Mouse (Mus musculus) heart, adult 18-20 months (tissue): ENCODE results near the gene Olfr6. TPM values are rescaled to one million over a fixed set of nuclear protein-coding genes. Genes with fewer than 3 reads are reported as not detected.
"Not testable (repeated sequence)": the region's sequence is repeated elsewhere in the genome, so short reads cannot be mapped to it uniquely, and the experiment has no call there.

ENCODE experiments used
- DNase-seq, 2 experiments: peaks; one replicate each; pipeline ENCODE4 v3.0.0; 2021 to 2022; ENCODE audit warnings: mixed read lengths in 1 of 2
- long read RNA-seq, 2 experiments: library from polyadenylated mRNA; stranded (forward); transcript quantifications; one replicate each; pipeline ENCODE4 v2.0.0; 2021
- total RNA-seq, 2 experiments: library from RNA; stranded (reverse); gene quantifications; 2 replicates each; pipeline ENCODE4 v1.2.3; 2021

The Olfr6 gene
- not detected for total RNA-seq
- long read RNA-seq, experiment 1, result 0 reads
- long read RNA-seq, experiment 2, result 0 reads

DNA sequence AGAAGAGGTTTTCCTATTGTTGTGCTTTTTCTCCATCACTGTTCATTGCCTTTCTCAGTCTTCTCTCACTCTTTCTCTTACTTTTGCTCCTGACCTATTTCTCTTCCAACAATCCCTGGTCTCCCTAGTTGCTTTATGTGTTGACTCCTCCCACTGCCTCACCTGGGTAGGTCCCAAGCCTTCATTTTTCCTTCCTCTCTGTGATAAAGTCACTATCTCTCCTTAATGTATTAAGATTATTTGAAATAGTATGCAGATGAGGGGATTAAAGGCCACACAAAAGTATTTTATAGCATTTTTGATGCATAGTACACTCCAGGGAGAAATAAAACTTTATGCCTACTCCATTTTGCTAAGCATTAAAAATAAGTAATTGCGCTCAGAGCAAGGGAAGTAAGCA lies at the start of gene Olfr6:
Gene Olfr6, minus strand, starts transcription at position 101 of the 400 bp plus-strand sequence.
- DNase-seq, result no peak

DNA sequence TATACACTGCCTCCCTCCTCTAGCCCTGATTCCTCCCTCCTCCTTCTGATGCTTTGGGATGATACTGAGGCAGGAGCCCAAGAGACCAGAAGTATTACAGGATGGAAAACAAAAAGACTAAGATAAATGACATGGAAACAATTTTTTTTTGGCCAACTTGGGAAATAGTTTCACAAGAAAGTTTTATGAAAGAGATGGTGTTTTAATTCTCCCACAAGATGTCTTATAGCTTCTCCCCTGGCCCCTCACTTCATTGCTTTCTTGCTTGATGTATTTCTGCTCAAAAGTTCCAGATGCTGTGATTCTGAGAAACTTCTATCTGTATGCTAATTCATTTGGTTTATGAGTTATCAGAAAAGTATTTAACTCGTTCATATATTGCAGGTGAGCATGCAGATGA lies 42.2 kb upstream of the Olfr6 start, which contains the start of gene Olfr2:
Gene Olfr2, minus strand, starts transcription at position 101 of the 400 bp plus-strand sequence.
- no peak for DNase-seq

DNA sequence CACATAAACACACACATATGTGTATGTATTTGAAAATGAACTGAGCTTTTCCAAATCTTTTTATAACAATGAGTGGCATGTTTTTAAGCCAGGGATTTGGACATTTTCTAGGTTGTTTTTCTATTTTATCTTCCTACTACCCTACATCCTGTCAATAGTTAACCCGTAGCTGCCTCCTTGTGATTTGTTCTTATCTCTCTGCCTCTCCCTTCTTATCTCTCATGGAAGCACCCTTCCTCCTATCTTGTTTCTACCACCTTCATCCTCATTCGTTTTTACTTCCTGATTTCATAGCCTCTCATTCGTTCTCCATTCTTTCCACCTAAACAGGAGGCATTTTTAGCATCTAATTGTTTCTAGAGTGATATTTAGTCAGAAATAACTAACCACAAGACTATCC lies 40.4 kb upstream of the Olfr6 start:
- DNase-seq, result no peak

DNA sequence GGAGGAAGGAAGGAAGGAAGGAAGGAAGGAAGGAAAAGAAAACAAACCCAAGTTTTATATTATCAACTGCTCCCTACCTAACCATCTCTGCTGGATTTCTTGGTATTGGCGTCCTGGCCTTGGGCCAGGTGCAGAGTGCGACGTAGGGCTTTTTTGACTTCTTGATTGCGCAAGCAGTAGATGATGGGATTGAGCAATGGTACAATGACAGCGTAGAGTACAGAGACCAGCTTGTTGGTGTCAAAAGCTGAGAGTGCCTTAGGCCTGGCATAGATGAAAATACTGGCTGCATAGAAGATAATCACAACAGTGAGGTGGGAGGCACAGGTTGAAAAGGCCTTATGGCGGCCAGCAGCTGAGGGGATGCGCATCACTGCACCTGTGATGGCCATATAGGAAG lies 37.1 kb upstream of the Olfr6 start:
- no peak for DNase-seq

DNA sequence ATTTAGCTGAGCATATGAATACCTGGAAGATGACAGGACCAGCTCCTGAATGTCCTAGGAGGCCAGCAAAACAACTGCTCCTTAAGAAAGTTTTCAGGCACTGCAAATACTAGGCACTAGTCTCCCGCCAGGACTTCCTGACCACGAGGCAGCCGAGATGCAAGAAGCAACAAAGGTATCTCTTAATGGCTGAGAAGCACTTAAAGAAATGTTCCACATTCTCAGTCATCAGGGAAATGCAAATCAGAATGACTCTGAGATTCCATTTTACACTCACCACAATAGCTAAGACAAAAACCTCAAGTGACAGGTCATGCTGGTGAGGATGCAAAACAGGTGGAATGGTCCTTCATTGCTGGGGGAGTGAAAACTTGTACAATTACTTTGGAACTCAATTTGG lies 21.5 kb upstream of the Olfr6 start:
- no peak for DNase-seq

DNA sequence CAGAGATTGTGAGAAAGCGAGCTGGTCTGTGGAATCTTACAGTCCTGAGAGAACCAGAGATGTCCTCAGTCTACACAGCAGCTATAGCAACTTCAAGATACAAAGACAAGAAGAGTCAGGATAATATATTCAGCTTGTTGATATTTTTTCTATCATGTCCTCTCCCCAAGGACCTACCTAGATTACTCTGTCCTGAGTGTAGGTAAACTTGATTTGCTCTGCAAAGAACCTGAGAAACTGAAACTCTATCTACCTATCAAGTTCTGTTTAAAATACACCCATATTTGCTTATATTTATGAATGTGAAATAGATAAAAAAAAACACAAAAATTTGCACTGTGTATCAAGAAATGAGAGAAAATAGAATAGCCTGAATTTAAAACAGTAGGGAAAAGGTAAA lies 11.6 kb upstream of the Olfr6 start, which contains the start of gene Olfr711:
Gene Olfr711, minus strand, starts transcription at position 101 of the 400 bp plus-strand sequence.
- no peak for DNase-seq

DNA sequence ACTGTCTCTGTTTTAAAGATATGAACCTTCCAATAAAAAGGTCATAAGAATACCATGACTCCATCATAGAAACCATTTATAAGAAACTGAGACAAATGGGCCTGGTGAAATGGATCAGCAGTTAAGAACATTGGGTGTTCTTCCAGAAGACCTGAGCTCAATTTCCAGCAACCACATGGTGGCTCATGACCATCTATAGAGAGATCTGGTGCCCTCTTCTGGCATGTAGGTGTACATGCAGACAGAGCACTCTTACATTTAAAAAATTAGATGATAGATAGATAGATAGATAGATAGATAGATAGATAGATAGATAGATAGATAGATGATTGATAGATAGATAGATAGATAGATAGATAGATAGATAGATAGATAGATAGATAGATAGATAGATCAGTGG lies 3.8 kb upstream of the Olfr6 start:
- not testable (repeated sequence) for DNase-seq

DNA sequence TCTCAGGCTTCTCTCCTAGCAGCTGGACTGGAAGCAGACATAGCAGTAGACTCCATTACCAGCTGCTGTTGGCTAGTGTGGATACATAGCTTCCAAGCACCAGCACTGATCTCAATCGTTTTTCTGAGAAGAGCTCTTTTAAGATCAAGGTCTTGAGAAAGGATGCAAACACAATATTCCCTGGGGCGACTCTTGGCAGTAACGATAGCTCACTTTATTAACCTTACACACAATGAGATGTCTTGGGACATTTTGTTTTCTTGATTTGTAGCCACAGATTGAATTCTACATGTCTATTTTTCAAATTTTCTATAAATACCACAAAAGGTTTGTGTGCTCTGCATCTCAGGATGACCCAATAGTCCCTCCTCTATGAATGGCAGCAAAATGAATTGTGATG lies 15.5 kb downstream of the Olfr6 start, which contains the start of gene Olfr710:
Gene Olfr710, minus strand, starts transcription at position 101 of the 400 bp plus-strand sequence.
- DNase-seq, result no peak

DNA sequence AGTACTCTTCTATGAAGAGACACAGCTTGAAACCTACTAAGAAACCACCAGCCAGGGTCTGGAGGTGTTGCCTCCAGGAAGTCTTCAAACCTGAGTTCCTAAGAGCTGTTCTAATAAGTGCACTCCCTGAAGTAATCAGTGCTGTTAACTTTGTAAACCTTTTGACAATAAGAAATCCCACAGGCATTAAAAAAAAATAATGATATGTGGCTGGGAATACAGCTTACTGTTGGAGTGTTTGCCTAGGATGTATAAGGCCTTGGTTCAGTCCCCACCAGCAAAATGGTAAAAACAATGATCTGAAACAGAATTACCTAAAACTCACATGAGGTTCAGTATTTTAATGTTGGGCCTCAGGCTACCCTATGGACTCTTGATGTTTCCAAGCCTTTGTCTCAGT lies 31.6 kb downstream of the Olfr6 start, which contains the start of gene Olfr709-ps1:
Gene Olfr709-ps1, minus strand, starts transcription at position 101 of the 400 bp plus-strand sequence.
- DNase-seq, result no peak

DNA sequence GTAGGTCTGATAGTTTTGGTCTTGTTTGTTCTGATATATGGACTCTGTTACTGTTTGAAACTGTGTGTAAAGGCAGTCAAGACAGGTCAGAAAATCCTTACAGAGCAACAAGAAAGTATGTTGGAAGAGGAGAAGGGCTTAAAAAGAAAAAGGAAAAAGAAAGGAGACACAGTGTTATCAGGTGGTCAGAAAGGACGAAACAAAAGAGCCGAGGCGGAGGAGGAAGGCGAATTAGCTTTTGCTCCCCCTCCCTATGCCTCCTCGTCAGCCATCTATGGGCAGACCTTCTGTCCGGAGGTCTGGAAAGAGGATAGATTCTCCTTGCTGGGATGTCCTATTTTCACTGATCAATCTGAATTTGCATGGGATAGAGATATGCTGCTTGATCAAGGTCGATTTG lies 42.8 kb downstream of the Olfr6 start:
- not testable (repeated sequence) for DNase-seq

DNA sequence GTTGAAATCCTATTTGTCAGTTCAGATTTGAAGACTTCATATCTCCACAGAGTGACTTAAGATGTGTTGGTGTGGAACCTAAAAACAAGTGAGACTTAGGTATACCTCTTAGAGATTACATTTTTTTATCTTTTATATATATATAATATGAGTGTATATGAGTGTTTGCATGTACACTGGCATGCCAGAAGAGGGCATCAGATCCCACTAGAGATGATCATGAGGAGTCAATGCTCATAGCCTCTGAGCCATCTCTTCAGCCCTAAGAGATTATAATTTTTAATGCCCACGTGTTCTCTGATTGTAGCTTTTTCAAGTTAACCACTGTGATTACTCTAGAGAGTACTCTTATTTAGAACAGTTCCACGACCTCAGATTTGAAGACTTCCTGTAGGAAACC lies 56.1 kb downstream of the Olfr6 start, which contains the start of gene Olfr1532-ps1:
Gene Olfr1532-ps1, plus strand, starts transcription at position 326 of the 400 bp plus-strand sequence.
- no peak for DNase-seq

Other genes starting within 250 kb of the Olfr6 start
- not detected for gene Olfr695, start 247.5 kb downstream of the Olfr6 start, total RNA-seq
- not detected for gene Olfr697, start 221.5 kb downstream of the Olfr6 start, total RNA-seq
- gene Olfr698, start 208.5 kb downstream of the Olfr6 start, total RNA-seq, result not detected
- gene Olfr699, start 170.7 kb downstream of the Olfr6 start, total RNA-seq, result not detected
- gene Olfr700, start 155.1 kb downstream of the Olfr6 start, total RNA-seq, result not detected
- gene Olfr701, start 149.8 kb downstream of the Olfr6 start, total RNA-seq, result not detected
- gene Olfr702, start 130.0 kb downstream of the Olfr6 start, total RNA-seq, result not detected
- gene Olfr703, start 120.6 kb downstream of the Olfr6 start, total RNA-seq, result not detected
- not detected for gene Olfr704, start 100.8 kb downstream of the Olfr6 start, total RNA-seq
- gene Olfr705, start 87.0 kb downstream of the Olfr6 start, total RNA-seq, result not detected
- gene Olfr706, start 75.8 kb downstream of the Olfr6 start, total RNA-seq, result not detected
- not detected for gene Olfr707, start 62.7 kb downstream of the Olfr6 start, total RNA-seq
- not detected for gene Olfr1532-ps1, start 55.9 kb downstream of the Olfr6 start, total RNA-seq
- gene Olfr709-ps1, start 31.7 kb downstream of the Olfr6 start, total RNA-seq, result not detected
- gene Olfr710, start 15.6 kb downstream of the Olfr6 start, total RNA-seq, result not detected
- gene Olfr711, start 11.5 kb upstream of the Olfr6 start, total RNA-seq, result not detected
- gene Olfr2, start 42.1 kb upstream of the Olfr6 start, total RNA-seq, result not detected
- gene Olfr713, start 67.2 kb upstream of the Olfr6 start, total RNA-seq, result not detected
- gene Olfr714, start 107.0 kb upstream of the Olfr6 start, total RNA-seq, result not detected
- gene Olfr17, start 129.3 kb upstream of the Olfr6 start, total RNA-seq, result not detected
- not detected for gene Olfr715b, start 146.4 kb upstream of the Olfr6 start, total RNA-seq
- not detected for gene Olfr715, start 167.1 kb upstream of the Olfr6 start, total RNA-seq
- not detected for gene Olfr716, start 174.4 kb upstream of the Olfr6 start, total RNA-seq
- not detected for gene Nlrp14, start 203.1 kb upstream of the Olfr6 start, total RNA-seq
- gene Rbmxl2, start 245.5 kb upstream of the Olfr6 start, total RNA-seq, result not detected